Mouse (Mus musculus): ENCODE measurements at regions not wholly inside any gene's neighbourhood (a gene's known extent, or its start where the extent isn't known, plus 50 kb on each side); places are given as distances from the start of the nearest gene placed in this dataset.
A peak's percentile ranks its signal among the peaks of the same experiment; 100 is the strongest.

- no peaks in the 10 kb centered on the region for H3K79me2 ChIP-seq (ENCODE audit: control insufficient read depth, insufficient read depth, low read length, poor library complexity)
- H3K4me3 ChIP-seq (ENCODE audit: control insufficient read depth in 1 of 2, insufficient read depth in 1 of 2, low read depth in 2 of 2, low read length in 2 of 2) = peak overlapping the region; percentile 28 to 33
- peak overlapping the region; percentile 99 for H3K27ac ChIP-seq (ENCODE audit: control insufficient read depth, low read depth, low read length)
- H3K9ac ChIP-seq (ENCODE audit: control insufficient read depth, low read depth, low read length, poor library complexity, severe bottlenecking) = peak overlapping the region; percentile 58
- no peaks in the 10 kb centered on the region for H3K27me3 ChIP-seq (ENCODE audit: control insufficient read depth in 1 of 2, insufficient read depth in 2 of 2, low read length in 2 of 2)
- H3K9me3 ChIP-seq (replicated peaks; ENCODE audit: insufficient read depth, low read length) = no peaks in the 10 kb centered on the region
- TF ChIP-seq CHD1 (IDR thresholded peaks at IDR 0.05; ENCODE audit: low read depth, low read length) (no peak), NRF1 (IDR thresholded peaks at IDR 0.05; ENCODE audit: insufficient read depth, low read depth, low read length, poor library complexity, severe bottlenecking) (no peak), SMC3 (IDR thresholded peaks at IDR 0.05; ENCODE audit: low read depth, low read length) (peak; percentile 25; the same call in 1 of the 2 replicates), CTCF (IDR thresholded peaks at IDR 0.05 in 2 of 3, conservative IDR thresholded peaks at IDR 0.05 in 1 of 3; ENCODE audit: control insufficient read depth in 1 of 3, insufficient read depth in 1 of 3, low read depth in 2 of 3, low read length in 3 of 3, poor library complexity in 1 of 3, severe bottlenecking in 1 of 3) (peak in 1 of 3 experiments; percentile 43; a peak in 2 of 6 replicates), RAD21 (IDR thresholded peaks at IDR 0.05; ENCODE audit: low read depth, low read length) (peak; percentile 55)
- DNase-seq (ENCODE audit: low read depth, low spot score) = no peak
- H3K36me3 ChIP-seq (ENCODE audit: control insufficient read depth in 1 of 2, insufficient read depth in 2 of 2, low read length in 2 of 2) = peaks cover 0 to 38% of the 10 kb centered on the region in 2 experiments; a peak in 2 of 4 replicates
- H3K4me1 ChIP-seq (ENCODE audit: control insufficient read depth in 1 of 2, insufficient read depth in 2 of 2, low read length in 2 of 2) = peaks cover 12 to 28% of the 10 kb centered on the region in 2 experiments
Observed at GRCm38 (mm10) chr3:125271215-125271614, 132.7 kb upstream of the Ndst4 start.

- H3K9me3 ChIP-seq (replicated peaks; ENCODE audit: insufficient read depth, low read length) = no peaks in the 10 kb centered on the region
- H3K4me1 ChIP-seq (ENCODE audit: control insufficient read depth in 1 of 2, insufficient read depth in 2 of 2, low read length in 2 of 2) = peaks cover 7 to 27% of the 10 kb centered on the region in 2 experiments
- H3K4me3 ChIP-seq (ENCODE audit: control insufficient read depth in 1 of 2, insufficient read depth in 1 of 2, low read depth in 2 of 2, low read length in 2 of 2) = no peak overlapping the region
- H3K79me2 ChIP-seq (ENCODE audit: control insufficient read depth, insufficient read depth, low read length, poor library complexity) = no peaks in the 10 kb centered on the region
- H3K27ac ChIP-seq (ENCODE audit: control insufficient read depth, low read depth, low read length) = peak overlapping the region; percentile 79
- H3K27me3 ChIP-seq (ENCODE audit: control insufficient read depth in 1 of 2, insufficient read depth in 2 of 2, low read length in 2 of 2) = no peaks in the 10 kb centered on the region
- no peak overlapping the region for H3K9ac ChIP-seq (ENCODE audit: control insufficient read depth, low read depth, low read length, poor library complexity, severe bottlenecking)
- peak; percentile 57 for DNase-seq (ENCODE audit: low read depth, low spot score)
- peaks cover 0 to 24% of the 10 kb centered on the region in 2 experiments; a peak in 2 of 4 replicates for H3K36me3 ChIP-seq (ENCODE audit: control insufficient read depth in 1 of 2, insufficient read depth in 2 of 2, low read length in 2 of 2)
- TF ChIP-seq MXI1 (IDR thresholded peaks at IDR 0.05; ENCODE audit: low read depth, low read length) = no peak
- TF ChIP-seq MYB (IDR thresholded peaks at IDR 0.05; ENCODE audit: low read depth, low read length) = peak; percentile 53
- TF ChIP-seq CHD2 (IDR thresholded peaks at IDR 0.05; ENCODE audit: low read length) = no peak
- TF ChIP-seq GABPA (IDR thresholded peaks at IDR 0.05; ENCODE audit: low read depth, low read length) = no peak
- no peak for TF ChIP-seq ZMIZ1 (IDR thresholded peaks at IDR 0.05; ENCODE audit: low read depth, low read length)
- no peak for TF ChIP-seq POLR2A (IDR thresholded peaks at IDR 0.05; ENCODE audit: control insufficient read depth in 1 of 2, insufficient read depth in 1 of 2, low read depth in 1 of 2, low read length in 2 of 2, poor library complexity in 1 of 2)
- TF ChIP-seq UBTF (IDR thresholded peaks at IDR 0.05; ENCODE audit: borderline replicate concordance, insufficient read depth, low read depth, low read length) = no peak
- no peak for TF ChIP-seq E2F4 (IDR thresholded peaks at IDR 0.05; ENCODE audit: borderline replicate concordance, low read depth, low read length)
- TF ChIP-seq JUND (IDR thresholded peaks at IDR 0.05; ENCODE audit: low read depth, low read length) = no peak
- TF ChIP-seq SMC3 (IDR thresholded peaks at IDR 0.05; ENCODE audit: low read depth, low read length) = no peak
- no peak for TF ChIP-seq USF2 (IDR thresholded peaks at IDR 0.05; ENCODE audit: borderline replicate concordance in 1 of 2, insufficient read depth in 1 of 2, low read depth in 1 of 2, low read length in 2 of 2)
- TF ChIP-seq NRF1 (IDR thresholded peaks at IDR 0.05; ENCODE audit: insufficient read depth, low read depth, low read length, poor library complexity, severe bottlenecking) = no peak
- TF ChIP-seq TBP (IDR thresholded peaks at IDR 0.05; ENCODE audit: low read depth, low read length) = no peak
- TF ChIP-seq POLR2AphosphoS5 (IDR thresholded peaks at IDR 0.05; ENCODE audit: borderline replicate concordance, low read depth, low read length) = no peak
- no peak for TF ChIP-seq MAZ (IDR thresholded peaks at IDR 0.05; ENCODE audit: low read depth, low read length)
- TF ChIP-seq NELFE (IDR thresholded peaks at IDR 0.05; ENCODE audit: low read depth, low read length) = no peak
- no peak for TF ChIP-seq USF1 (IDR thresholded peaks at IDR 0.05; ENCODE audit: low read depth, low read length)
- 0 out of 2 replicates have a peak, but pooled peaks have one; percentile 8 for TF ChIP-seq BHLHE40 (IDR thresholded peaks at IDR 0.05; ENCODE audit: borderline replicate concordance, low read depth, low read length)
- peak; percentile 48 for TF ChIP-seq TAL1 (IDR thresholded peaks at IDR 0.05; ENCODE audit: low read length)
- TF ChIP-seq ETS1 (IDR thresholded peaks at IDR 0.05; ENCODE audit: low read depth, low read length) = peak; percentile 82
- TF ChIP-seq TCF12 (IDR thresholded peaks at IDR 0.05; ENCODE audit: low read depth, low read length) = peak; percentile 92
- TF ChIP-seq GATA1 (IDR thresholded peaks at IDR 0.05; ENCODE audit: low read depth, low read length) = peak; percentile 51
- TF ChIP-seq ZC3H11A (IDR thresholded peaks at IDR 0.05; ENCODE audit: low read depth, low read length) = no peak
- TF ChIP-seq RCOR1 (IDR thresholded peaks at IDR 0.05; ENCODE audit: low read depth, low read length) = peak; percentile 34; the same call in 1 of the 2 replicates
- no peak for TF ChIP-seq CTCF (IDR thresholded peaks at IDR 0.05 in 2 of 3, conservative IDR thresholded peaks at IDR 0.05 in 1 of 3; ENCODE audit: control insufficient read depth in 1 of 3, insufficient read depth in 1 of 3, low read depth in 2 of 3, low read length in 3 of 3, poor library complexity in 1 of 3, severe bottlenecking in 1 of 3)
- peak; percentile 36 for TF ChIP-seq SIN3A (IDR thresholded peaks at IDR 0.05; ENCODE audit: low read length)
- TF ChIP-seq POLR2AphosphoS2 (IDR thresholded peaks at IDR 0.05; ENCODE audit: low read length) = no peak
- no peak for TF ChIP-seq ELF1 (IDR thresholded peaks at IDR 0.05; ENCODE audit: low read depth, low read length)
- TF ChIP-seq EP300 (IDR thresholded peaks at IDR 0.05; ENCODE audit: low read depth in 1 of 2, low read length in 2 of 2) = peak; percentile 68 to 88; a peak in 3 of 4 replicates
Observed at GRCm38 (mm10) chr3:125278605-125279004, 125.3 kb upstream of the Ndst4 start.
